Mouse (Mus musculus): Measurements from ENCODE around the gene Wdr60.
A peak's percentile ranks its signal among the peaks of the same experiment; 100 is the strongest.
"Not testable (repeated sequence)": the region's sequence is repeated elsewhere in the genome, so short reads cannot be mapped to it uniquely, and the experiment has no call there.

Gene Wdr60

GRCm38 (mm10) chr12:116262555-116263341, at the start of gene Wdr60:
Gene Wdr60, minus strand, starts transcription at chr12:116263022.
- peak; percentile 92 to 94 for DNase-seq

- no peak for DNase-seq
These were observed 45.8 kb upstream of the Wdr60 start for GRCm38 (mm10) chr12:116308612-116309011.

GRCm38 (mm10) chr12:116307870-116308269, 45.0 kb upstream of the Wdr60 start:
- no peak for DNase-seq

DNA sequence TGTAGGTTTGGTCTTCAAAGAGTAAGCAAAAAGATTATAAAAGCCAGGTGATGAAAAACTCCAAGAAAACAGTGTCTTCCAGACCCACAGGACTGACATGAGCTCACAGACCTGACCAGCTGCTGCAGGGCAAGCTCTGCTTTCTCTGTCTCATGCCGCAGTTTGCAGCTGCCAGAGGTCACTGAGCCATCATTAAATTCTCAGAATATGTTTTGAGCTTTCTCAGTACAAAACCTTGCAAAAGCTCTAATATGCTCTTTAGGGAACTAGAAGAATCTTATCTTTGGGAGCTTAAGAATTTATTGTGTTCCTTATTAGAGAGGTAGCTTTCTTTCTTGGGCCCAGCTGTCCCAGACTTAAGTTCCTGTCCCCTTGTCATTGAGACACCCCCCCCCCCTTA, 43.2 kb upstream of the Wdr60 start:
- no peak for DNase-seq

- no peak for DNase-seq
These were observed 39.4 kb upstream of the Wdr60 start for GRCm38 (mm10) chr12:116302181-116302580.

- no peak for DNase-seq
These were observed 37.1 kb upstream of the Wdr60 start for GRCm38 (mm10) chr12:116299906-116300305.

GRCm38 (mm10) chr12:116293599-116294292, 30.9 kb upstream of the Wdr60 start:
- no peak for DNase-seq

- no peak for DNase-seq
These were observed 30.4 kb upstream of the Wdr60 start for GRCm38 (mm10) chr12:116293185-116293584.

DNA sequence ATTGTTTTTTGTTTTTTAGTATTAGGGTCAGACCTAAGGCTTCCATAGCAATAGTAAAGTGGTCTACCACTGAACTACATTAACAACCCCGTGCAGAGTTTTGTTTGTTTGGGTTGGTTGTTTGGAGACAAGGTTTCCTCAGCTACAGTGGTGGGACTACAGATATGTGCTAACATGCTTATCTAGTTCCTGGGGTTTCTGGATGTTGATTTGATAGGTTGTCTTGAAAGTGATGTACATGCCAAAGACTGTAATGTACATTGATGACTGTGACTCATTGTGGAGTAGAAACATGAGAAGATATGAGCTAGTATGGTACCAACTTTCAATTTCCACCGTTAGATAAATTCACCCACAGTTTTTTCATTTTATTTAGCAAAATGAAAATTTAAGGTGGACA, 20.7 kb upstream of the Wdr60 start:
- no peak for DNase-seq

DNA sequence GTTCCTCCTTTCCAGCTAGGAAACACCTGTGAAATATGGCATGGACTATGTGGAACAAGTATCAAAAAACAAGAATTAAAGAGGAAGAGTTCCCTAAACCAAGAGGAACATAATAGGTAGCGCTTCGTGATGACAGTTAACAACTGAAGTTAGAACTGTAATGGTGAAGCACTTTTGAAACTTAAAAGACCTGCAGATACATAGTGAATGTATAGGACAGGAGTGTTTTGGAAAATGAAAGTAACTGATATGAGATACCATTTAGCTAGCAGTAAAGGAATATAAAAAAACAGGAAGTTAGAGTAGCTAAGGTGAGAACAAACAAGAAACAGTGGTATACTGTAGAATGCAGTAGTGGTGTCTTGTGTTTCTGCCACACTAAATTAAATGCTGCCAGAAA, 20.0 kb upstream of the Wdr60 start:
- DNase-seq: no peak

- peak; percentile 56 to 59 for DNase-seq
These were observed 18.8 kb upstream of the Wdr60 start for GRCm38 (mm10) chr12:116281427-116282281.

DNA sequence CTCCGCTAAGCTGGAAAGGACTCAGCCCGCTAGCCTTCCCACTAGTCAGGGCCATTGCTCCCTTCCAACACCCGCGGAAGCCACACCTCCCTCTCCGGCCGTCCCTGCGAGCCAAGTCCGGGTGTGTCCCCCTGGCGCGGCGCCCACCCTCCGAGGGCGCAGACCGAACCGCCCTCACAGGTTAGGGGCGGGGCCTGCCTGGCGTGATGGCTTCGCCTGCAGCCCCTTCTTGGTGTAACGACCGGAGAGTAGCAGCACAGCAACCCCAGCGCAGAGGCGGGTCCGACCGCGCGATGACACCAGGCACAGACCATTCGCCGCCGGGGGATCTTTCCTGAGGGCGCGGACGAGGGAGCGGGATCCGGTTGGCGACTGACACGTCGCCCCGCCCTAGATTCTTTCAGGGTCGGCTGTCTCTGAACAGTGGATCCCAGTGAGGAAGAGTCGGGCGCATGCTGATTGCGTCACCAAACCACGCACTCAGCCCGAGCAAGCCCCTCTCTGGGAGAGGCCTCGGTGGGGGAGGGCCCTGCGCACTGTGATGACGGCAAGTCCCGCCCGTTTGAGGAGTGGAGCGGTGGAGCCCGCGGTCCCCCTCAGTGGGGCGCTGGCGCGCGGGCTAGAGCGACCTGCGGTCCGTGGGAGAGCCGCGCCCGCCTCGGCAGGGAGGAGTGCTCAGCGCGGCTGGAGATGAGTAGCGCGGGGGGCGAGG, 18.0 kb upstream of the Wdr60 start, which contains the start of gene Esyt2:
Gene Esyt2 (plus strand): TSS at position 544 of the 712 bp plus-strand sequence.
- peak; percentile 99 for DNase-seq

DNA sequence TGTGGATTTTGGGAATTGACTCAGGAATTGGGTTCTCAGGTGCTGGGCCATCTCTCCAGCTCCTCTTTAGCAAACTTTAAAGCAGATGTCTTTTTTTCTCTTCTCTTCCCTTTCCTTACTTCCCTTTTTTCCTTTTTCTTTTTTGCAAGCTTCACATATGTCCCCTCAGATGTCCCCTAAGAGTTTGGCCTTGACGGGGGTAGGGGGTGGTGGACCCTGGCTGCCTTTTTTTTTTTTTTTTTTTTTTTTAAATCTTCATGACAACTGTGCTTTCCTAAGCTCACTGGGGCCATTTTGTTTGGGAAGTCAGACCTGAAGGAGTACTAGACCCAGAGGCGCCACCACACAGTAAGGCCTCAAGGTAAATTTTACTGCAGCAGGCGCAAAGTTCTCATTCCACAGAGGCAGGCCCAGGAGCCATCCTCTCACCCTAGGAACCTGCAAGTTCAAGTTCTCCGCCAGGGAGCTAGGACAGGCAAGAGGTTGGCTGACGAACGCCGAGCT, 17.4 kb upstream of the Wdr60 start:
- DNase-seq: no peak

DNA sequence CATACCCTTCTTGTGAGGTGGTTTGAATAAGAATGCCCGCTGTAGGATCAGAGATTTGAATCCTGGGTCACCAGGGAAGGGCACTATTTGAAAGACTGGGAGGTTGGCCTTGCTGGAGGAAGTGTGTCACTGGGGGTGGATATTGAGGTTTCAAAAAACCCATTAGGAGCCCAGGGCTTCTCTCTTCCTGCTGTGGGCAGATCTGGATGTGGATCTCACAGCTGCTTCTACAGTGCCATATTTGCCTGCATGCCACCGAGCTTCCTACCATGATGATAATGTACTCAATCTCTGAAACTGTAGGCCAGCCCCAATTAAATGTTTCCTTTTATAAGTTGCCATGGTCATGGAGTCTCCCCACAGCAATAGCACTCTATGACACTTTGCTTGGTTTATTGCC, 16.4 kb upstream of the Wdr60 start:
- no peak for DNase-seq

DNA sequence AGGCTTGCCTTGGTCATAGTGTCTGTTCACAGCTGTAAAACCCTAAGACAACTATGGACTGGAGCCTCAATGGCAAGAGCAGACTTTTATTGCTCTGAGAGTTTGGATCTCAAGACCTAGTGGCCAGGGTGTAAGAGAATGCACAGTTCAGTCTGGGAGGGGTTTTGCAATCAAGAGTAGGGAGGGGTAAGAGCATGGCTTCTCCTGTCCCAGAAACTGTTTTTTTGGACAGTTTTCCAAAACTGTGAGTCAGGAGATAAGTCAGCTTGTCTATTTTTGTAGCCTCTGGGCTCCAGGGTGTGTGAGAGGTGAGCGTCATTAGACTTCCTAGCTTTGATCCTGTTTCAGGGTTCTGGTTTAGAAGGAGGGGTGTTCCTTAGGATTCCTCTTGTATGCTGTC, 15.7 kb upstream of the Wdr60 start:
- DNase-seq: no peak

GRCm38 (mm10) chr12:116276961-116277360, 14.1 kb upstream of the Wdr60 start:
- no peak for DNase-seq

GRCm38 (mm10) chr12:116275631-116276030, 12.8 kb upstream of the Wdr60 start:
- DNase-seq: no peak

- DNase-seq: not testable (repeated sequence)
These were observed 12.3 kb upstream of the Wdr60 start, which contains the start of gene Gm11027 for GRCm38 (mm10) chr12:116275086-116275485. Gene Gm11027, plus strand, starts transcription at chr12:116275386.

DNA sequence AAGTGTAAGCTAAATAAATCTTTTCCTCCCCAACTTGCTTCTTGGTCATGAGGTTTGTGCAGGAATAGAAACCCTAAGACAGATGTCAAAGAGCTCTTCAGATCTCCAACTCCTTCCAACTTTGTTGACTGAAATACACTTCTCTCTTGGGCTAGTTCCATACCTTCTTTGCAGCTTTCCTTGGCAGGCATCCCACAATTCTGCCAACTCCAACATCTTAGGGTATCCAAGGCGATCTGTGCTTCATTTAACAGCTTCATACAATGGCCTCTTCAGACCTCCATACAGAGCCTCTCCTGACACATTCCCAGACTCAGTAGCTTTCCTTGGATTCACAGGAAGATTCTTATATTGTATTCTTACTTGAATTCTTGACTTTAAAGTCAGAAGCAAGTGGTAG, 10.9 kb upstream of the Wdr60 start:
- no peak for DNase-seq

DNA sequence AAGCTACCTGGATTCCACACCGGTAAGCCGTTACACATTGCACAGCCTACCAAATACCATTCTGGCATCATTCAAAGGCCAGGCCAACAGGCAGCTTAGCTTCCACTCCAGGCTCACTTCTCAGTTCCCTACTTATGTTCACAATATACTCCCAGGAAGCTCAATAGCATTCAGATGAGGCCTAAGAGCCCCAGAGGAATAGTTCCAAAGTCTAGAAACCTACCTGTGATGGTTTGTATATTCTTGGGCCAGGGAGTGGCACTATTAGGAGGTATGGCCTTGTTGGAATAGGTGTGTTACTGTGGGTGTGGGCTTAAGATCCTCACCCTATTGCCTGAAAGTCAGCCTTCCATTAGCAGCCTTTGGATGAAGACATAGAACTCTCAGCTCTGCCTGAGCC, 8.2 kb upstream of the Wdr60 start:
- no peak for DNase-seq

DNA sequence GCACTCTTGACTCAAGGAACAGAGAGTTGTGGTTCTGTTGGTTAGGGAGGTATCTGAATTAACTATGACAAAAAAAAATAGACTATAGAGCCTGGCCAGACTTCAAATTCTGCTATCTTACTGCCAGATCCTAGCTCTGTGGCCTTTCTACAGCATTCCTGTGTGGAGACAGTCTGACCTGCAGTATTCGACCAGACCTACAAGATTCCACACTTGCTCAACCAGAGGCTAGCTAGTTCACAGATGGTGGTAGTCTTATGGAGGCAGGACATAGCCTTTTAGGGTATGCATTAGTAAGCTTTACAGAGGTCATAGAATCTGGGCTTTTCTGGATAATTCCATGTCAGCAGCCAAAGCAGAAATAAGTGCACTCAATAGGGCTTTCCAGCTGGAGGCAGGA, 7.7 kb upstream of the Wdr60 start:
- DNase-seq: no peak

DNA sequence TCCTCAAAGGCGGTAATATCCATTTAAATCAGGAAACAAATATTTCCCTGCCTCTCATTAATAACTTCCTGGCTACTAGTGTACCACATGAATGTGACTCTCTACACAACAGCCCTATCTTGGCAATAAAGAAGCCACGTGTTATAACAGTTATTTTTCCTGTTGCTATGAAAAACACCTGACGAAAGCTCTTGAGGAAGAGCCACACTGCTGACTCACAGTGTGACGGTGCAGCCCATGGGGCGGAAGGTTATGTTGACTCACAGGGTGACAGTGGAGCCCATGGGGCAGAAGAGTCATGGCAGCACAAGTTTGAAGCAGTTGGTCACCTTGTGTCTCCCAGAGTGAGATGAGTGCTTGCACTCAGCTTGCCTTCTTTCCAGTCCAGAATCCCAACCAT, 6.6 kb upstream of the Wdr60 start:
- no peak for DNase-seq

All from cerebellum, adult 18-20 months (tissue).